Mouse (Mus musculus): ENCODE measurements around the gene Spock2.

DNA sequence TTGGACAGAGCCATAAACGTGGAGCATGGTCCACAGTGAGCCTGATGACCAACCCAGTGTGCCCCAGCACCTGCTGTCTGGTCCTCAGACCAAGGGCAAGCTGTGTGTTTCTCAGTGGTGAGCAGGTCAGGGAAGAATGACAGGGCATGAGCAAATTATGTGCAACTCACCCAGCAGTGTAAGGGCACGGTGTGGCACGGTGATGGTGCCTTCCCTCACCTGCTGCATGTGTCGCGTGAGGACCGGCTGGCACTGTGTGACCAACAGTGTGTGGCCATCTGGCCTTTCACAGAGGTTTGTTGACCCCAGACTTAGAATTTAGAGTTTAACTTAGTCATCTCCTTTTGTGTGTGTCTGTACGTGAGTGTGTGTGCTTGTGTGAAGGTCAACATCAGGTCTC is 28.8 kb upstream of the Spock2 start:
- no peak for TF ChIP-seq CTCF (IDR thresholded peaks at IDR 0.05; ENCODE audit: low read depth, low read length)
- no peak for TF ChIP-seq POLR2A (IDR thresholded peaks at IDR 0.05; ENCODE audit: borderline replicate concordance, low read depth, low read length)

Data from bone marrow macrophage, adult 2 months (primary cell).